Mouse (Mus musculus): ENCODE measurements around the gene Ptprd.

GRCm38 (mm10) chr4:76324509-76324908 is 1887.3 kb downstream of the Ptprd start:
- TF ChIP-seq CTCF (IDR thresholded peaks at IDR 0.05; ENCODE audit: low read depth) (no peak), EP300 (IDR thresholded peaks at IDR 0.05; ENCODE audit: low read depth) (no peak)
